Mouse (Mus musculus) embryonic facial prominence, embryonic 12.5 days (tissue): ENCODE measurements around the gene Cxcl13. TPM values are rescaled to one million over a fixed set of nuclear protein-coding genes. Genes with fewer than 3 reads are reported as not detected.

Experiments used
- ATAC-seq: fragments of 200-750 bp; cut with Nextera tagmentation; 2 replicates; pipeline ENCODE4 v1.8.0; 2017; ENCODE audit not compliant: insufficient number of reproducible peaks, insufficient read depth, low FRiP score, low TSS enrichment
- H3K27ac ChIP-seq: fragments of 300-500 bp; sonication (generic); 2 replicates; pipeline ENCODE4 v1.5.1; 2016; ENCODE audit warnings: mild to moderate bottlenecking
- H3K27me3 ChIP-seq: fragments of 300-500 bp; sonication (generic); 2 replicates; pipeline ENCODE4 v1.6.1; 2016; ENCODE audit warnings: mild to moderate bottlenecking, moderate library complexity
- H3K36me3 ChIP-seq: fragments of 300-500 bp; sonication (generic); 2 replicates; pipeline ENCODE4 v1.6.1; 2016; ENCODE audit warnings: mild to moderate bottlenecking
- H3K4me1 ChIP-seq: fragments of 300-500 bp; sonication (generic); 2 replicates; pipeline ENCODE4 v1.6.1; 2016
- H3K4me2 ChIP-seq: fragments of 300-500 bp; sonication (generic); replicated peaks from 2 replicates; pipeline ENCODE4 v1.6.1; 2016; ENCODE audit warnings: mild to moderate bottlenecking, moderate library complexity
- H3K4me3 ChIP-seq: fragments of 300-500 bp; sonication (generic); 2 replicates; pipeline ENCODE4 v1.5.1; 2016; ENCODE audit warnings: mild to moderate bottlenecking
- H3K9ac ChIP-seq: fragments of 300-500 bp; sonication (generic); 2 replicates; pipeline ENCODE4 v1.6.1; 2016; ENCODE audit warnings: mild to moderate bottlenecking, moderate library complexity
- H3K9me3 ChIP-seq: fragments of 300-500 bp; sonication (generic); 2 replicates; pipeline ENCODE4 v1.6.1; 2016; ENCODE audit warnings: mild to moderate bottlenecking, moderate library complexity
- WGBS: fragments of 180-500 bp; shearing (Covaris S2); methylation state at CpG from one replicate; pipeline ENCODE4 v1.1.7; 2016; 5-methylcytosine and 5-hydroxymethylcytosine counted together
- polyA plus RNA-seq: library from polyadenylated mRNA; unstranded; fragments of >200 nt; fragmentation: Nextera tagmentation; extraction: Ambion mirVana; gene quantifications from 2 replicates; pipeline ENCODE4 v1.2.1, GENCODE M21; 2016

Cxcl13 gene
- polyA plus RNA-seq = 3.0 and 3.5 TPM in 2 replicates

DNA sequence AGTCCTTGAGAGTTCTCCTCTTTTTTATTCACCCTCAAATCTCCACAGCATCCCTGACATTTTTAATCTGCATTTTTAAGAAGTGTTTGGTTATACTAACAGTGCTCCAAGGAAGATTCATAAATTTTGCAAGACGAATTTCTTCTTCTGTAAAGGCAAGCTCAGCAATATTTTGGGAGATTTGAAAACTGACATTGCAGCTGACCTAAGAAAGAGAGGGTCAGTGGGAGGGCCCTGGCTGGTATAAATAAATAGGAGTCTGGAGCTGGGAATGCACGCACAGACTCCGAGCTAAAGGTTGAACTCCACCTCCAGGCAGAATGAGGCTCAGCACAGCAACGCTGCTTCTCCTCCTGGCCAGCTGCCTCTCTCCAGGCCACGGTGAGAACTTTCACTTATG lies at the start of gene Cxcl13:
Cxcl13 (plus strand) TSS at position 301 of the 400 bp plus-strand sequence.
- no peak within 1 kb of the TSS for H3K4me3 ChIP-seq
- H3K27ac ChIP-seq = no peak within 1 kb of the TSS
- H3K27me3 ChIP-seq = no peaks in the 10 kb centered on the region
- H3K9me3 ChIP-seq = no peaks in the 10 kb centered on the region
- H3K9ac ChIP-seq = no peak within 1 kb of the TSS
- H3K4me1 ChIP-seq = no peaks in the 10 kb centered on the region
- no peak for ATAC-seq
- no peak within 1 kb of the TSS for H3K4me2 ChIP-seq
- no peaks in the 10 kb centered on the region for H3K36me3 ChIP-seq
- WGBS = 48% methylated on average over 5 of the region's 5 CpGs

DNA sequence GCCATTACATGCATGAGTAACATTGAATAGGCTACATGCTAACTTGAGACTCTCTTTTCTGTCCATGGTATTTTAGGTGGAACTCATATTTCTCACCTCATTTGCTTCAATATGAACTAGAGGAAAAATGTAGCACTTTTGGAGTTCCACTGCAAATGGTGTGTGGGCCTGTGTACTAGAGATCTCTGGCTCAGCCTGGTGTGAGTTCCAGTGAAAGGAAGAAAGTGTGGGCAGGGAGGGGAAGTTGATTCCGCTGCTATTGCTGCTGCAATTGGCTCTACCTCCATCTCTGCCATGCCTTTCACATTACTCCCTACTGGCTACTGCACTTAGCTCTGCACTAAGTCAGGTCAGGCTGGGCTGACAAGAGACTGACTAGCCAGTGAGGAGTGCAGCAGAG lies 45.7 kb upstream of the Cxcl13 start:
- no peak for ATAC-seq
- Histone ChIP-seq H3K27me3 (no peaks in the 10 kb centered on the region), H3K9me3 (no peaks in the 10 kb centered on the region), H3K4me1 (no peaks in the 10 kb centered on the region), H3K36me3 (no peaks in the 10 kb centered on the region), H3K27ac (no peak overlapping the region), H3K4me2 (no peak overlapping the region), H3K4me3 (no peak overlapping the region), H3K9ac (no peak overlapping the region)
- WGBS = 84% methylated on average over 1 of the region's 1 CpGs

DNA sequence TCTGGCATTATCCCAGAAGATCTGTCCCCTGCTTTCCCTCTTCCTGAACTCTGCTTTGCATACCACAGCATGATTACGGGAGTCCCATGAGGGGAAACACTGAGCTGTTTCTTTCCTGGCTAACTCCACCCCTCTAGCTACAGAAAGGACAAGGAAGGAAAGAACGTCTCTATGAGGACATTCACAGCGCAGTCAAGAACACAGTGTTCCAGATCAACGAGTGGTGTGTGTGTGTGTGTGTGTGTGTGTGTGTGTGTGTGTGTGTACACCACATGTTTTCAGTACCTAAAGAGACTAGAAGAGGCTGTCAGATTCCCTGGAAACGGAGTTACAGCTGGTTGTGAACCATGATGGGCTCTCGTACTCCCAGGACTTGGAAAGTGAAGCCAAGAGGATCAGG lies 38.3 kb upstream of the Cxcl13 start:
- no peaks in the 10 kb centered on the region for H3K4me1 ChIP-seq
- WGBS = 75% methylated on average over 6 of the region's 6 CpGs
- no peaks in the 10 kb centered on the region for H3K36me3 ChIP-seq
- no peak overlapping the region for H3K27ac ChIP-seq
- H3K27me3 ChIP-seq = no peaks in the 10 kb centered on the region
- no peak overlapping the region for H3K9ac ChIP-seq
- H3K4me2 ChIP-seq = no peak overlapping the region
- no peak overlapping the region for H3K4me3 ChIP-seq
- H3K9me3 ChIP-seq = no peaks in the 10 kb centered on the region
- ATAC-seq = no peak

DNA sequence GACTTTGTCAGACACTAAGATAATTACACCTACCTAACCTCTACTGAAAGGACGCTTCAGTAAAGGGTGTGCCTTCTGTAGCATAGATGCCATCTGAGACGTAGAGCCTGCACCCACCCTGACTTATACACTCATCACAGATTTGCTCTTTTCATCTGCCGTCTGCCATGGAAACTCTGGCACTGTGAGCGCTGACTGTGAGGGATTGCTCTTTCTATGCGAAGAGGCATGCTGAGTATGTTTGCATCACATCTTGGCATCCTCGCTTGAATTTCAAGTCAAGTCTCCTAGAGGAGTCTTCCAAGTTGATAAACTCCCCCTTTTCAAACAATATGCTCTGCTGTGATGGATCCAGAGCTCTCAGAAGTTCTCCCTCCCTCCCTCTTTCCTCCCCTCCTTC lies 32.7 kb upstream of the Cxcl13 start:
- H3K4me3 ChIP-seq = no peak overlapping the region
- ATAC-seq = no peak
- H3K9me3 ChIP-seq = no peaks in the 10 kb centered on the region
- 78% methylated on average over 6 of the region's 6 CpGs for WGBS
- no peaks in the 10 kb centered on the region for H3K4me1 ChIP-seq
- no peak overlapping the region for H3K27ac ChIP-seq
- H3K4me2 ChIP-seq = no peak overlapping the region
- no peaks in the 10 kb centered on the region for H3K36me3 ChIP-seq
- H3K27me3 ChIP-seq = no peaks in the 10 kb centered on the region
- H3K9ac ChIP-seq = no peak overlapping the region

DNA sequence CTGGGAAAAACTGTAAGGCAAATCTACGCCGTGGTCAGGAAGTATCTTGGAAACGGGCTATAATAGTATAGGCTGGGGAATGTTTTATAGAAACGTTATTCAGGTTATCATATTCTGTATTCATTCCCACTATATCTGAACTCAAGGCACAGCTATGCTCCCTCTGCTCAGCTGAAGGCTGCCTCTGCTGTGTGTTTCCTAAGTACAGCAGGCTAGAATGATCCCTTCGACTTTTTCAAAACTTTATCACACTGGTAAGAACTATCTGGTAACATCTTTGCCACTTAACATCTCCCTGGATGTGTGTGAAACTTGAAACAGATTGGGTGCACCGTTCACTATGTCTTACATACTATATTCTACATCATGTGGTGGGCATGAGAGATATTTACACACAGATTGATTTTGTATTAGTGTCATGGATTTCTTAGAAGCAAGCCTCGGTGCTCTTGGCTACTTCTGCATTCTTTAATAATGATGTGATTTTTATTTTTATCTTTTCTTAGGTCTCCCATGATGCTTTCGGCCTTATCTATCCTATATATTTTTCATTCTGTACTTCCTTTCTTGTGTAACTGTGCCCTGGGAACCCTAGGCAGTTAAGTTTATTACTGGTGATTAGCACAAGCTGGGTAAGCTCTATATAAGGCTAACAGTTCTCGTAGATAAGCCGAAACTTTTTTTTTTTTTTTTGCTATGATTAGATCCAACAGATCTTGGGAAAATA lies 31.4 kb upstream of the Cxcl13 start:
- Histone ChIP-seq H3K4me2 (no peak overlapping the region), H3K27me3 (no peaks in the 10 kb centered on the region), H3K4me3 (no peak overlapping the region), H3K36me3 (no peaks in the 10 kb centered on the region), H3K4me1 (no peaks in the 10 kb centered on the region), H3K27ac (no peak overlapping the region), H3K9me3 (no peaks in the 10 kb centered on the region), H3K9ac (no peak overlapping the region)
- WGBS = 84% methylated on average over 10 of the region's 10 CpGs
- ATAC-seq = no peak

DNA sequence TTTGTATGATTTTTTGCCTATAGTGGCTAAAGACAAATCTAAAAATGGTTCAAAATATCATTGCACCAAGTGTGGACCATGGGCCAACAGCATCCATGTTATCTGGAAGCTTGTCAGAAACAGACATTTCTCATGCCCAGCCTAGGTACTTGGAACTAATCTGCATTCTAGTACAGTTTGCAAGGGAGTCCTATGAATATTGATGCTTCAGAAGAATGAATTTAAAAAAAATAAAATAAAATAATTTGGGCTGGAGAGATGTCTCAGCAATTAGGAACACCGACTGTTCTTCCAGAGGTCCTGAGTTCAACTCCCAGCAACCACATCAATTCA lies 30.9 kb upstream of the Cxcl13 start:
- Histone ChIP-seq H3K27ac (no peak overlapping the region), H3K9me3 (no peaks in the 10 kb centered on the region), H3K27me3 (no peaks in the 10 kb centered on the region), H3K4me1 (no peaks in the 10 kb centered on the region), H3K9ac (no peak overlapping the region), H3K4me2 (no peak overlapping the region), H3K4me3 (no peak overlapping the region), H3K36me3 (no peaks in the 10 kb centered on the region)
- ATAC-seq = no peak
- WGBS = 93% methylated on average over 1 of the region's 1 CpGs

DNA sequence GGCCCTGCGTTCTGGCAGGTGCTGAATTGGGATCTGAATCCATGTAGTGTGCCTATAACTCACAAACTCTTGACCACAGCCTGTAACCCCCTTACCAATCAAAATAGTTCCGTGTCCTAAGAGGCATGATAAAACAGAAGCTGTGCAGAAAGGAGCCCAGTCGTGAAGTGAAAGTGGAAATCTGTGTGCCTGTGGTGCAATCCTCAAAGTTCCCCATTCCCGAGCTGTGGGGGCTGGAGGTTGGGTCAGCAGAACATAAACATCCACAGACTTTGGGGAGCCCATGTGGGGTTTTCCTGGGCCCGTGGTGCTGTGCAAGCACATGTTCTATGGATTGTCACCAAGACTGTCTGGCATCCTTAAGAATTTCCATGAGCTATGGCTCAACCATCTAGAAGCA lies 21.7 kb upstream of the Cxcl13 start:
- ATAC-seq = no peak
- no peaks in the 10 kb centered on the region for H3K4me1 ChIP-seq
- H3K36me3 ChIP-seq = no peaks in the 10 kb centered on the region
- no peak overlapping the region for H3K4me3 ChIP-seq
- H3K27me3 ChIP-seq = no peaks in the 10 kb centered on the region
- no peak overlapping the region for H3K27ac ChIP-seq
- H3K9ac ChIP-seq = no peak overlapping the region
- H3K4me2 ChIP-seq = no peak overlapping the region
- 71% methylated on average over 5 of the region's 5 CpGs for WGBS
- no peaks in the 10 kb centered on the region for H3K9me3 ChIP-seq

DNA sequence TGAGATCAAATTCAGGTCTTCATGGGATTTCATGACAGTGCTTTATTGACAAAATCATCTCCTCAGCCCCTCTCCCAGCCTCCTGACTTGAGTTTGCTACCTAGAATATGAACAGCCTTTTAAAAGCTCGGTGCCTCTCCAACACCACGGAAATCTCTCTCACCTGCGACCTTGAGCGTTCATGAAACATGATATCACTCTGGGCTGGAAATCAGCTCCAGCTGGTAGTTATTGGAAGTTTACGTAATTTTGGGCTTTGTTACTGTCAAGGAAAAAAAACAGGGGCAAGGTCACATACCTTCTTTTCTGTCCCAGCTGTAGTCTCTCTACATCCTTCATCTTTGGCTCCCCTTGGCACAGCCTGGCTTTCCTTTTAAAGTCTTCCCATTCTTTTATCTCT lies 20.7 kb upstream of the Cxcl13 start:
- no peak overlapping the region for H3K9ac ChIP-seq
- H3K27ac ChIP-seq = no peak overlapping the region
- no peak overlapping the region for H3K4me3 ChIP-seq
- WGBS = 18% methylated on average over 5 of the region's 5 CpGs
- no peak for ATAC-seq
- H3K4me1 ChIP-seq = 0 out of 2 replicates have a peak, but pooled peaks cover 6% of the 10 kb centered on the region
- no peaks in the 10 kb centered on the region for H3K27me3 ChIP-seq
- no peaks in the 10 kb centered on the region for H3K36me3 ChIP-seq
- no peak overlapping the region for H3K4me2 ChIP-seq
- no peaks in the 10 kb centered on the region for H3K9me3 ChIP-seq

DNA sequence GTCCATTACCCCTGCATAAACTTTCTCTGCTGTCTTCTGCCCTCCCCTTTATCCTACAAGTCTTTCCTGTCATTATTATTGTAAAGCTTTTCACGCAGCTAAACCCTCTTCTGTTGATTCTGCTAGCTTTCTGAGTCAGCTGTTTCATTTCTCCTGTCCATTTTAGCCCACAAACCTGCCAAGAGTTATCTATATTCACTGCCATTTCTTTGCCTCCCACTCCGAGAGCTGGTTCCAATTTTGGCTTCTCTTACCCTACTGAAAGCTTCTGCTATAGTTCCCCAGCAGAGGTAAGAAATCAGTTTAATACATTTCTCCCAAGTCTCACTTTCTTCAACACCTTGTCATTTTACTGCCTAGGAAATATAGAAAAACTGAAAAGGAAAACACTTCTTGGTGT lies 19.6 kb upstream of the Cxcl13 start:
- no peaks in the 10 kb centered on the region for H3K9me3 ChIP-seq
- H3K9ac ChIP-seq = no peak overlapping the region
- no peaks in the 10 kb centered on the region for H3K27me3 ChIP-seq
- 0 out of 2 replicates have a peak, but pooled peaks cover 6% of the 10 kb centered on the region for H3K4me1 ChIP-seq
- H3K36me3 ChIP-seq = no peaks in the 10 kb centered on the region
- no peak overlapping the region for H3K4me2 ChIP-seq
- no peak overlapping the region for H3K4me3 ChIP-seq
- 56% methylated on average over 2 of the region's 2 CpGs for WGBS
- no peak overlapping the region for H3K27ac ChIP-seq
- no peak for ATAC-seq

DNA sequence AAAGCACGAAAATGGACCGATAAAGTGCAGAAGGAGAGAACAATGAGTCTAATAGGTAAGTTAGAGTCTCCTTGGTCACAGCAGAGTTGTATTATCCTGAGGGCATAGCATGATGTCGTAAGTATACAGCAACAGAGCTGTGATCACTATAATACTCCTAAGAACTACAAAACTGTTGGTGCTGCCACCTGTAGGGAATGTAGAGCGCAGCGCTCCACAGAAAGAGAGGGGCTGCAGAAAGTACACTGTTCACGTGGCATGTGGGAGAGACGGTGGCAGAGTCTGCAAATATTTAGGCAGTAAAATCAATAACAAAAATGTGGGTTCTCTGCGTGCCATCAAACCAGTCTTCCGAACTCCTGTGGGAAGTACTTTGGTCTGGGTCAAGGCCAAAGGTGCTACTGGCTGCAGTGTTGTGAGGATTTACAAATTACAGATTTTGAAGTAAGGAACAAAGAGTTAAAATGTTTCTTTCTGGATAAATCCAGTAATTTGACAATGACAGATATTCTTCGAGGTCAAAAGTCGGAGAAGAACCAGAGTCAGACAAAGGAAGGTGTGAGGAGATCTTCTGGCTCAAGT lies 18.6 kb upstream of the Cxcl13 start:
- 74% methylated on average over 11 of the region's 11 CpGs for WGBS
- Histone ChIP-seq H3K36me3 (no peaks in the 10 kb centered on the region), H3K4me2 (no peak overlapping the region), H3K9me3 (no peaks in the 10 kb centered on the region), H3K4me3 (no peak overlapping the region), H3K9ac (no peak overlapping the region), H3K27me3 (no peaks in the 10 kb centered on the region), H3K27ac (no peak overlapping the region), H3K4me1 (0 out of 2 replicates have a peak, but pooled peaks cover 6% of the 10 kb centered on the region)
- no peak for ATAC-seq

DNA sequence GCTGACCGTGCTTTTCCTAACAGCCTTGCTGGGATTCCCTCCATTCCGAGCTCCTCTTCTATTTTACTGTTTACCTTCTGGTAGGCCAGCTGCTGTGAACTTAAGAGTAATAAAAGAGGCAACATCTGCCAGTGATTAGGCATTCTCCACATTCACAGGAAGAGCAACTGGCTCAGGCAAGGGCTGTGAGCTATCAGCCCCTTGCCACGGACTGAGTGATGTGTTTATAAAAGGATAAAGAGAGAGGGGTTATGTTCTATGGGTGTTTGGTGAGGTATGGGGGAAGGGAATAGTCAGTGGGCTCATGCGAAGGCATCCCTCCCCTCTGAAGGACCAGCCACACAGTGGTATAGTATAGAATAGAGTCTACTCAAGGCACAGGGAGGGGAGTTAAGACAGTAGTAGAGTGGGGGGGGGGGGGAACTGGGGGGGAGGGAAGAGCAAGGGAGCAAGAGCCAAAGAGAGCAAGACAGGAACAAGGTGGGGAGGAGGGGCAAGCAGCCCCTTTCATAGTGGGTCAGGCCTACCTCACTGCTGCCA lies 16.0 kb upstream of the Cxcl13 start:
- no peaks in the 10 kb centered on the region for H3K9me3 ChIP-seq
- H3K9ac ChIP-seq = no peak overlapping the region
- H3K27ac ChIP-seq = no peak overlapping the region
- 14% methylated on average over 4 of the region's 4 CpGs for WGBS
- H3K4me3 ChIP-seq = no peak overlapping the region
- no peaks in the 10 kb centered on the region for H3K27me3 ChIP-seq
- no peak overlapping the region for H3K4me2 ChIP-seq
- H3K4me1 ChIP-seq = 0 out of 2 replicates have a peak, but pooled peaks cover 6% of the 10 kb centered on the region
- no peaks in the 10 kb centered on the region for H3K36me3 ChIP-seq
- ATAC-seq = peak; percentile 65

DNA sequence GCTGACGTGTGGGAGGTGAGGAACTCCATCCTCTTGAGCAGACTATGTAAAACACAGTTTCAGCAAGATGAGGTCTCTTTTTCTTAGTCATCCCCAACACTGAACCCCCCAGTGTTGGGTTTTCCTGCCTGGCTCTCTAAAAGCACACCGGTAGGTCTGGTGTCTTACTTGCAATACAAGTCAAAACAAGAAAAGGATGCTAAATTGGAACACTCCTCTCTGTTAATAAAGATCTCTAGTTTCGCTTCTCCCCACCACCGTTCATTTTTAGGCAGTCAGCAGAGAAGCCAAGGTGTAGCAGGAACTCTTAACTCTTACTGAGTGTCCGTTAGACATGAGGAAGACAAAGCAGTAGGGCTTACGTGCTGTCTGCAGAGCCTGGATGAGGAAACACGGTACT lies 15.2 kb upstream of the Cxcl13 start:
- 87% methylated on average over 7 of the region's 7 CpGs for WGBS
- H3K27me3 ChIP-seq = no peaks in the 10 kb centered on the region
- H3K27ac ChIP-seq = no peak overlapping the region
- 0 out of 2 replicates have a peak, but pooled peaks cover 6% of the 10 kb centered on the region for H3K4me1 ChIP-seq
- H3K4me2 ChIP-seq = no peak overlapping the region
- ATAC-seq = no peak
- no peak overlapping the region for H3K9ac ChIP-seq
- no peaks in the 10 kb centered on the region for H3K36me3 ChIP-seq
- H3K4me3 ChIP-seq = no peak overlapping the region
- H3K9me3 ChIP-seq = no peaks in the 10 kb centered on the region
